Mouse (Mus musculus) CH12.LX (cell line): Measurements from ENCODE around the gene Gm38100.

Experiments
- CHD1 ChIP-seq: IDR thresholded peaks from 2 replicates; pipeline ENCODE4 v1.6.1; 2012; ENCODE audit warnings: low read depth, low read length, improper control_type of control experiment, inconsistent platforms
- CHD2 ChIP-seq: IDR thresholded peaks from 2 replicates; pipeline ENCODE4 v1.6.1; 2011; ENCODE audit warnings: low read length, improper control_type of control experiment
- CTCF ChIP-seq, 2 experiments: IDR thresholded peaks in 1 of 2; conservative IDR thresholded peaks in 1 of 2; 2 replicates each; pipeline ENCODE4 v1.5.1; 2011 to 2012; ENCODE audit warnings: low read depth in 2 of 2, low read length in 2 of 2, improper control_type of control experiment in 1 of 2, inconsistent platforms in 1 of 2, mild to moderate bottlenecking in 1 of 2, moderate library complexity in 1 of 2
- EP300 ChIP-seq: IDR thresholded peaks from 2 replicates; pipeline ENCODE4 v1.6.1; 2011; ENCODE audit warnings: low read length, improper control_type of control experiment
- GABPA ChIP-seq: IDR thresholded peaks from 2 replicates; pipeline ENCODE4 v1.6.1; 2012; ENCODE audit warnings: low read depth, low read length, improper control_type of control experiment, inconsistent platforms; ENCODE audit not compliant: insufficient replicate concordance
- IRF4 ChIP-seq: IDR thresholded peaks from 2 replicates; pipeline ENCODE4 v1.6.1; 2014; ENCODE audit warnings: low read depth, mild to moderate bottlenecking, inconsistent platforms, low read length, improper control_type of control experiment
- NRF1 ChIP-seq: IDR thresholded peaks from 2 replicates; pipeline ENCODE4 v1.6.1; 2014; ENCODE audit warnings: low read depth, mild to moderate bottlenecking, inconsistent platforms, low read length, improper control_type of control experiment, moderate library complexity
- POLR2A ChIP-seq: IDR thresholded peaks from 2 replicates; pipeline ENCODE4 v1.6.1; 2011; ENCODE audit warnings: low read depth, mild to moderate bottlenecking, improper control_type of control experiment, low read length
- RAD21 ChIP-seq: IDR thresholded peaks from 2 replicates; pipeline ENCODE4 v1.6.1; 2011; ENCODE audit warnings: low read depth, mild to moderate bottlenecking, low read length, improper control_type of control experiment, moderate library complexity
- SIN3A ChIP-seq: IDR thresholded peaks from 2 replicates; pipeline ENCODE4 v1.6.1; 2012; ENCODE audit warnings: low read length, improper control_type of control experiment, inconsistent platforms
- SMC3 ChIP-seq: IDR thresholded peaks from 2 replicates; pipeline ENCODE4 v1.6.1; 2011; ENCODE audit warnings: low read depth, low read length, improper control_type of control experiment
- UBTF ChIP-seq: IDR thresholded peaks from 2 replicates; pipeline ENCODE4 v1.6.1; 2012; ENCODE audit warnings: low read depth, mild to moderate bottlenecking, inconsistent platforms, low read length, improper control_type of control experiment, moderate library complexity
- ZKSCAN1 ChIP-seq: IDR thresholded peaks from 2 replicates; pipeline ENCODE4 v1.6.1; 2012; ENCODE audit warnings: low read depth, inconsistent platforms, low read length, improper control_type of control experiment, borderline replicate concordance

DNA sequence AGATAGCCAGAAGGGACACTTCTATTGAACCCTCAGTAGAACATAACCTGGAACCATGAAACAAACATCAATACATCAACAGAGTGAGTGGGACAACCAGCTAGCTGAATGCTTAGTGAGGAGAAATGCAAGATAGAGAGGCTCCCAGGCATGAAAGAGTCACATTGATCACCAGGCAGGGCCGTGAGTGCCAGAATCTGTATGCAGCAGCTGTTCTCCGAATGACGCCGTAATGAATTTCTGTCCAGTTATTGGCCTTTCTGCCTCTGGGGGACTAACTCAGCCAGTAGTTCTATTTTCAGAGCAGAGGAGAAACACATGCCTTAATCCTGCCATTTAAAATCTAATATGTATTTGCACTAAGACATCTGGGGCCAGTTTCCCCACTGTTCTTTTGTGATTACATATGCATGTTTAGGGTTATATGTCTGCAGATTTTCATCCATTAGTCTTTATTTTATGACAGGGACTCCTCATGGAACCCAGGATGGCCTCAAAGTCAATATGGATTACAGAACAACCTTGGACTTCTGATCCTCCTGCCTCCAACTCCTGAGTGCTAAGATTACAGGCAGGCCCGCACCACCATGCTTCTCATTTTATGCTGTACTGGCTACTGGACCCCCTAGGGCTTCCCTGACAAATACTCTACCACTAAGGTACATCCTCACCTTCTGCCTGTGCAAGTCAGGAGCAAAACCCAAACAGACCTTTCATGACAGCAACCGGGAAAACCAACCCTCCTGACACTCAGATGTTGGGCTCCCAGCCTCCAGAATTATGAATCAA is 47.9 kb upstream of the Gm38100 start:
- TF ChIP-seq CTCF (conservative IDR thresholded peaks at IDR 0.05 in 1 of 2, IDR thresholded peaks at IDR 0.05 in 1 of 2; ENCODE audit: low read depth in 2 of 2, low read length in 2 of 2) (no peak), ZKSCAN1 (no peak), CHD2 (no peak), CHD1 (no peak), POLR2A (no peak), NRF1 (no peak), UBTF (no peak), SIN3A (no peak), IRF4 (no peak), GABPA (no peak), SMC3 (no peak), EP300 (no peak), RAD21 (no peak)
